Mouse (Mus musculus): ENCODE measurements around the gene Dnase2a. TPM values are rescaled to one million over a fixed set of nuclear protein-coding genes. Genes with fewer than 3 reads are reported as not detected.

Gene Dnase2a
- polyA plus RNA-seq, 1 experiment: not detected

- Histone ChIP-seq H3K4me3 (ENCODE audit: insufficient read depth, low read depth, low read length) (peak overlapping the region; percentile 55), H3K27ac (ENCODE audit: insufficient read depth, low read depth, low read length) (no peak overlapping the region), H3K4me1 (ENCODE audit: control insufficient read depth, insufficient read depth, low read length) (peaks cover 23% of the 10 kb centered on the region)
- 60% methylated on average over 13 of the region's 13 CpGs for WGBS
- TF ChIP-seq CTCF (IDR thresholded peaks at IDR 0.05; ENCODE audit: insufficient read depth, low read depth, low read length) (no peak), POLR2A (IDR thresholded peaks at IDR 0.05; ENCODE audit: insufficient read depth, low read depth, low read length) (no peak)
Measured at GRCm38 (mm10) chr8:84937620-84938485, 29.5 kb downstream of the Dnase2a start.

- H3K4me1 ChIP-seq (ENCODE audit: control insufficient read depth, insufficient read depth, low read length): peaks cover 21% of the 10 kb centered on the region
- 45% methylated on average over 4 of the region's 4 CpGs for WGBS
- H3K27ac ChIP-seq (ENCODE audit: insufficient read depth, low read depth, low read length): no peak overlapping the region
- no peak for TF ChIP-seq POLR2A (IDR thresholded peaks at IDR 0.05; ENCODE audit: insufficient read depth, low read depth, low read length)
- no peak for TF ChIP-seq CTCF (IDR thresholded peaks at IDR 0.05; ENCODE audit: insufficient read depth, low read depth, low read length)
- no peak overlapping the region for H3K4me3 ChIP-seq (ENCODE audit: insufficient read depth, low read depth, low read length)
Measured at GRCm38 (mm10) chr8:84943699-84944098, 35.3 kb downstream of the Dnase2a start.

- TF ChIP-seq POLR2A (IDR thresholded peaks at IDR 0.05; ENCODE audit: insufficient read depth, low read depth, low read length): no peak
- no peak for TF ChIP-seq CTCF (IDR thresholded peaks at IDR 0.05; ENCODE audit: insufficient read depth, low read depth, low read length)
- 2% methylated on average over 26 of the region's 26 CpGs for WGBS
Measured at GRCm38 (mm10) chr8:84944478-84945160, 36.3 kb downstream of the Dnase2a start.

GRCm38 (mm10) chr8:84945235-84945632, 36.9 kb downstream of the Dnase2a start:
- no peak for TF ChIP-seq POLR2A (IDR thresholded peaks at IDR 0.05; ENCODE audit: insufficient read depth, low read depth, low read length)
- no peak for TF ChIP-seq CTCF (IDR thresholded peaks at IDR 0.05; ENCODE audit: insufficient read depth, low read depth, low read length)
- H3K4me3 ChIP-seq (ENCODE audit: insufficient read depth, low read depth, low read length): peak overlapping the region; percentile 72
- H3K27ac ChIP-seq (ENCODE audit: insufficient read depth, low read depth, low read length): no peak overlapping the region

More at GRCm38 (mm10) chr8:84944478-84945160, 36.3 kb downstream of the Dnase2a start:
- H3K27ac ChIP-seq (ENCODE audit: insufficient read depth, low read depth, low read length): no peak overlapping the region
- peaks cover 21% of the 10 kb centered on the region for H3K4me1 ChIP-seq (ENCODE audit: control insufficient read depth, insufficient read depth, low read length)
- H3K4me3 ChIP-seq (ENCODE audit: insufficient read depth, low read depth, low read length): peak overlapping the region; percentile 72

GRCm38 (mm10) chr8:84945633-84946527, 37.5 kb downstream of the Dnase2a start:
- TF ChIP-seq CTCF (IDR thresholded peaks at IDR 0.05; ENCODE audit: insufficient read depth, low read depth, low read length): 0 out of 2 replicates have a peak, but pooled peaks have one; percentile 55
- no peak for TF ChIP-seq POLR2A (IDR thresholded peaks at IDR 0.05; ENCODE audit: insufficient read depth, low read depth, low read length)
- Histone ChIP-seq H3K27ac (ENCODE audit: insufficient read depth, low read depth, low read length) (no peak overlapping the region), H3K4me1 (ENCODE audit: control insufficient read depth, insufficient read depth, low read length) (peaks cover 21% of the 10 kb centered on the region), H3K4me3 (ENCODE audit: insufficient read depth, low read depth, low read length) (peak overlapping the region; percentile 72)
- 1% methylated on average over 57 of the region's 67 CpGs for WGBS

More at GRCm38 (mm10) chr8:84945235-84945632, 36.9 kb downstream of the Dnase2a start:
- 1% methylated on average over 11 of the region's 11 CpGs for WGBS
- H3K4me1 ChIP-seq (ENCODE audit: control insufficient read depth, insufficient read depth, low read length): peaks cover 21% of the 10 kb centered on the region

- TF ChIP-seq CTCF (IDR thresholded peaks at IDR 0.05; ENCODE audit: insufficient read depth, low read depth, low read length) (no peak), POLR2A (IDR thresholded peaks at IDR 0.05; ENCODE audit: insufficient read depth, low read depth, low read length) (no peak)
- Histone ChIP-seq H3K4me1 (ENCODE audit: control insufficient read depth, insufficient read depth, low read length) (peaks cover 21% of the 10 kb centered on the region), H3K27ac (ENCODE audit: insufficient read depth, low read depth, low read length) (no peak within 1 kb of the TSS), H3K4me3 (ENCODE audit: insufficient read depth, low read depth, low read length) (peak within 1 kb of the TSS; percentile 72)
- 6% methylated on average over 17 of the region's 17 CpGs for WGBS
Measured at GRCm38 (mm10) chr8:84946528-84947240, 38.3 kb downstream of the Dnase2a start, which contains the start of gene Rtbdn. TSS of gene Rtbdn (plus strand) at chr8:84946991.

- peaks cover 21% of the 10 kb centered on the region for H3K4me1 ChIP-seq (ENCODE audit: control insufficient read depth, insufficient read depth, low read length)
- 22% methylated on average over 9 of the region's 9 CpGs for WGBS
- no peak overlapping the region for H3K27ac ChIP-seq (ENCODE audit: insufficient read depth, low read depth, low read length)
- TF ChIP-seq CTCF (IDR thresholded peaks at IDR 0.05; ENCODE audit: insufficient read depth, low read depth, low read length) (no peak), POLR2A (IDR thresholded peaks at IDR 0.05; ENCODE audit: insufficient read depth, low read depth, low read length) (no peak)
- H3K4me3 ChIP-seq (ENCODE audit: insufficient read depth, low read depth, low read length): no peak overlapping the region
Measured at GRCm38 (mm10) chr8:84947241-84947545, 38.8 kb downstream of the Dnase2a start.

- Histone ChIP-seq H3K4me1 (ENCODE audit: control insufficient read depth, insufficient read depth, low read length) (peaks cover 20% of the 10 kb centered on the region), H3K4me3 (ENCODE audit: insufficient read depth, low read depth, low read length) (no peak overlapping the region), H3K27ac (ENCODE audit: insufficient read depth, low read depth, low read length) (no peak overlapping the region)
- TF ChIP-seq CTCF (IDR thresholded peaks at IDR 0.05; ENCODE audit: insufficient read depth, low read depth, low read length): no peak
- TF ChIP-seq POLR2A (IDR thresholded peaks at IDR 0.05; ENCODE audit: insufficient read depth, low read depth, low read length): no peak
- 15% methylated on average over 12 of the region's 12 CpGs for WGBS
Measured at GRCm38 (mm10) chr8:84949753-84950152, 41.4 kb downstream of the Dnase2a start.
